Mouse (Mus musculus): ENCODE data around the gene Cenpx. TPM values are rescaled to one million over a fixed set of nuclear protein-coding genes. Genes with fewer than 3 reads are reported as not detected.

Cenpx gene
- polyA plus RNA-seq, 1 experiment from 2014 or later, result 106 TPM

DNA sequence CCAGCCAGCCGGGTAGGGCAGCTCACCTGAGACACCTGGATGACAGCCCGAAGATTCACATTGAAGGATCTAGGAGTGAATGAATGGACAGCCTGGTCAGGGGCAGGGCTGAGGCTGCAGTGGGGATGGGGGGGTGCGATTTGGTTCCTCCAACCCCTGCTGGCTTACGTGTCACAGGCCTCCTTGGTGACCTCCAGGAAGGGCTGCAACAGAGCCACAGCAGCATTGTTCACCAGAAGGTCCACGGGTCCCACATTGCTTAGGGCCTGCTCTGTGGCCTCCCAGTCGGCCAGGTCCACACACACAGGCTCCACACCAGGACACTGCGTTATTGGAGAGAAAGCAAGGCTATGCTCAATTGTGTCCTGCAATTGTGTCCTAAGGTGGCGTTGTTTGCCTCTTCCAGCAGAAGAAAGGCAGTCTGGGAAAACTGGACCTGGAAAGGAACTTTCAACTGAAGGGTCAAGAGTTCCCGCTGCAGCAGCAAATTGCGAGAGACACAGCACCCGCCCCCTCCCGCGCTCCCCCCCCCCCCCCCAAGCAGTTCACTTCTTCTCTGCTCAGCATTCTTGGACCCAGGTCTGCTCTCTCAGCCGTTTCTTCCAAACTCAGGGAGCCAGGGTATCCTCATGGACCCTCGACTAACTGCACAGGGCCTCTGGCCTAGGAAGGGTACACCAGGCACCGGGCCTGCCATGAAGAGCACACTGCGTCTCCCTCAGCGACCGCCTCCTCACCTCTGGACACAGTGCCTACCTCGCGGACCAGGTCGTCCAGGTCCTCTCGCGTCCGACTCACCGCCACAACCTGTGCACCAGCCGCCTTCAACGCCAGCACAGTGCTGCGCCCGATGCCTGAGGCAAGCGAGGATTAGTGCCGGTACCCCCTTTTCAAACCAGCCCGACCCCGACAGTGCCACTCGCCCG is 13.0 kb upstream of the Cenpx start:
- ATAC-seq (ENCODE audit: low FRiP score), result peak; percentile 47; the same call in 1 of the 2 replicates
- WGBS, result 16% methylated on average over 33 of the region's 36 CpGs

GRCm38 (mm10) chr11:120723509-120723908 is 10.0 kb upstream of the Cenpx start:
- no peak for ATAC-seq (ENCODE audit: low FRiP score)
- DNase-seq (ENCODE audit: low spot score), result no peak
- Histone ChIP-seq H3K9ac (no peak overlapping the region), H3K4me2 (replicated peaks) (no peak overlapping the region), H3K4me1 (replicated peaks; ENCODE audit: control insufficient read depth, insufficient read depth, low read length) (peaks cover 25% of the 10 kb centered on the region), H3K4me3 (replicated peaks; ENCODE audit: low read length) (no peak overlapping the region), H3K9me3 (ENCODE audit: control insufficient read depth, low read length) (no peaks in the 10 kb centered on the region), H3K36me3 (replicated peaks; ENCODE audit: control insufficient read depth, insufficient read depth) (peaks cover 21% of the 10 kb centered on the region), H3K27me3 (ENCODE audit: control insufficient read depth, insufficient read depth, low read length) (no peaks in the 10 kb centered on the region), H3K27ac (no peak overlapping the region)
- WGBS, result 80% methylated on average over 7 of the region's 7 CpGs

More for the DNA sequence above, 13.0 kb upstream of the Cenpx start:
- Histone ChIP-seq H3K4me1 (replicated peaks; ENCODE audit: control insufficient read depth, insufficient read depth, low read length) (peaks cover 20% of the 10 kb centered on the region), H3K36me3 (replicated peaks; ENCODE audit: control insufficient read depth, insufficient read depth) (peaks cover 15% of the 10 kb centered on the region), H3K9ac (peak overlapping the region; percentile 63), H3K4me2 (replicated peaks) (peak overlapping the region; percentile 87), H3K27ac (no peak overlapping the region), H3K9me3 (ENCODE audit: control insufficient read depth, low read length) (no peaks in the 10 kb centered on the region), H3K27me3 (ENCODE audit: control insufficient read depth, insufficient read depth, low read length) (no peaks in the 10 kb centered on the region), H3K4me3 (replicated peaks; ENCODE audit: low read length) (peak overlapping the region; percentile 43)
- no peak for DNase-seq (ENCODE audit: low spot score)

GRCm38 (mm10) chr11:120722761-120723382 is 9.3 kb upstream of the Cenpx start:
- Histone ChIP-seq H3K36me3 (replicated peaks; ENCODE audit: control insufficient read depth, insufficient read depth) (peaks cover 28% of the 10 kb centered on the region), H3K27ac (no peak overlapping the region), H3K4me3 (replicated peaks; ENCODE audit: low read length) (peak overlapping the region; percentile 87), H3K4me2 (replicated peaks) (peak overlapping the region; percentile 95), H3K4me1 (replicated peaks; ENCODE audit: control insufficient read depth, insufficient read depth, low read length) (peaks cover 25% of the 10 kb centered on the region), H3K9ac (peak overlapping the region; percentile 93), H3K27me3 (ENCODE audit: control insufficient read depth, insufficient read depth, low read length) (no peaks in the 10 kb centered on the region), H3K9me3 (ENCODE audit: control insufficient read depth, low read length) (no peaks in the 10 kb centered on the region)
- WGBS, result 84% methylated on average over 11 of the region's 11 CpGs
- ATAC-seq (ENCODE audit: low FRiP score), result no peak
- DNase-seq (ENCODE audit: low spot score), result no peak

DNA sequence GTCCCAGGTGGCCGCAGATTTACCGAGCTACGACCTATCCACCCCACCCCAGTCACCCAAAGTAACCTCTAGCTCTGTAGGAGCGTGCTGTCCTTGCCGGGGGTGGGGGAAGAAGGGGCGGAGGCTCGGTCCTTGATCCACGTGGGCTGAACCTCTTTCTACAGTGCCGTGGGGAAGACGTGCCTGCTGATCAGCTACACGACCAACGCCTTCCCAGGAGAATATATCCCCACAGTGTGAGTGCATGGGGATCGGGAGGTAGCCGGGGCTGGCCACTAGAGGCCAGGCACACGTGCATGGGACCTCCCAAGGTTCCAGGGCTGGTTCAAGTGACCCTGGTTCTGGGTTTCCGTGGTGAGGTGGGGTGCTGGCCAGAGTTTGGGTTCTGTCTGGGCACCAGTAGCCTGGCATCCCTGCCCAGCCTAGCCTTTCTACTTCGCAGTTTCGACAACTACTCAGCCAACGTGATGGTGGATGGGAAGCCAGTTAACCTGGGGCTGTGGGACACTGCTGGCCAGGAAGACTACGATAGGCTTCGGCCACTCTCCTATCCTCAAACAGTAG is 8.6 kb upstream of the Cenpx start:
- Histone ChIP-seq H3K9ac (peak overlapping the region; percentile 93), H3K4me3 (replicated peaks; ENCODE audit: low read length) (peak overlapping the region; percentile 87), H3K36me3 (replicated peaks; ENCODE audit: control insufficient read depth, insufficient read depth) (peaks cover 35% of the 10 kb centered on the region), H3K27ac (peak overlapping the region; percentile 71; the same call in 1 of the 2 replicates), H3K4me2 (replicated peaks) (peak overlapping the region; percentile 95), H3K4me1 (replicated peaks; ENCODE audit: control insufficient read depth, insufficient read depth, low read length) (peaks cover 25% of the 10 kb centered on the region), H3K27me3 (ENCODE audit: control insufficient read depth, insufficient read depth, low read length) (no peaks in the 10 kb centered on the region), H3K9me3 (ENCODE audit: control insufficient read depth, low read length) (no peaks in the 10 kb centered on the region)
- no peak for DNase-seq (ENCODE audit: low spot score)
- no peak for ATAC-seq (ENCODE audit: low FRiP score)
- WGBS, result 22% methylated on average over 21 of the region's 21 CpGs

- H3K9me3 ChIP-seq (ENCODE audit: control insufficient read depth, low read length), result no peaks in the 10 kb centered on the region
- peak within 1 kb of the TSS; percentile 93 for H3K9ac ChIP-seq
- peak within 1 kb of the TSS; percentile 95 for H3K4me2 ChIP-seq (replicated peaks)
- under 1% methylated on average over 88 of the region's 90 CpGs for WGBS
- H3K36me3 ChIP-seq (replicated peaks; ENCODE audit: control insufficient read depth, insufficient read depth), result peaks cover 40% of the 10 kb centered on the region
- H3K4me1 ChIP-seq (replicated peaks; ENCODE audit: control insufficient read depth, insufficient read depth, low read length), result peaks cover 20% of the 10 kb centered on the region
- peak within 1 kb of the TSS; percentile 87 for H3K4me3 ChIP-seq (replicated peaks; ENCODE audit: low read length)
- H3K27ac ChIP-seq, result peak within 1 kb of the TSS; percentile 71
- H3K27me3 ChIP-seq (ENCODE audit: control insufficient read depth, insufficient read depth, low read length), result no peaks in the 10 kb centered on the region
- ATAC-seq (ENCODE audit: low FRiP score) (peak; percentile 86), DNase-seq (ENCODE audit: low spot score) (peak; percentile 84)
Observed at GRCm38 (mm10) chr11:120721124-120722066, 7.9 kb upstream of the Cenpx start, which contains the start of gene Rac3. TSS of gene Rac3 (plus strand) at chr11:120721470.

DNA sequence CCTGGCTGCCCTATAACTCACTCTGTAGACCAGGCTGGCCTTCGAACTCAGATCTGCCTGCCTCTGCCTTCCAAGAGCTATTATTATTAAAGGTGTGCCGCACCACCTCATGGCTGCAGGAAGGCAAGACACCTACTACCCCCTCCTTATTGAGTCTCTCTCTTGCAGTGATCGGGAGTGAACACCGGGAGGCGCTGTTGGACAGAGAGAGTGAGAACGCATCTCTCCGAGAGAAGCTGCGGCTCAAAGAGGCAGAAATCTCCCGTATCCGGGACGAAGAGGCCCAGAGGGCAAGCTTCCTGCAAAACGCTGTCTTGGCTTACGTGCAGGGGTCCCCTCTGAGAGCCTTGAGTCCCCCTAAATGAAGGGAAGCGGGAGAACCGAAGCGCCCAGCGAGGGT is 6.9 kb upstream of the Cenpx start:
- Histone ChIP-seq H3K9ac (peak overlapping the region; percentile 93), H3K4me2 (replicated peaks) (peak overlapping the region; percentile 95), H3K27ac (peak overlapping the region; percentile 71; the same call in 1 of the 2 replicates), H3K36me3 (replicated peaks; ENCODE audit: control insufficient read depth, insufficient read depth) (peaks cover 39% of the 10 kb centered on the region), H3K4me3 (replicated peaks; ENCODE audit: low read length) (peak overlapping the region; percentile 87), H3K4me1 (replicated peaks; ENCODE audit: control insufficient read depth, insufficient read depth, low read length) (peaks cover 16% of the 10 kb centered on the region), H3K27me3 (ENCODE audit: control insufficient read depth, insufficient read depth, low read length) (no peaks in the 10 kb centered on the region), H3K9me3 (ENCODE audit: control insufficient read depth, low read length) (no peaks in the 10 kb centered on the region)
- peak; percentile 19; the same call in 1 of the 2 replicates for ATAC-seq (ENCODE audit: low FRiP score)
- DNase-seq (ENCODE audit: low spot score), result peak; percentile 90
- 10% methylated on average over 17 of the region's 17 CpGs for WGBS

DNA sequence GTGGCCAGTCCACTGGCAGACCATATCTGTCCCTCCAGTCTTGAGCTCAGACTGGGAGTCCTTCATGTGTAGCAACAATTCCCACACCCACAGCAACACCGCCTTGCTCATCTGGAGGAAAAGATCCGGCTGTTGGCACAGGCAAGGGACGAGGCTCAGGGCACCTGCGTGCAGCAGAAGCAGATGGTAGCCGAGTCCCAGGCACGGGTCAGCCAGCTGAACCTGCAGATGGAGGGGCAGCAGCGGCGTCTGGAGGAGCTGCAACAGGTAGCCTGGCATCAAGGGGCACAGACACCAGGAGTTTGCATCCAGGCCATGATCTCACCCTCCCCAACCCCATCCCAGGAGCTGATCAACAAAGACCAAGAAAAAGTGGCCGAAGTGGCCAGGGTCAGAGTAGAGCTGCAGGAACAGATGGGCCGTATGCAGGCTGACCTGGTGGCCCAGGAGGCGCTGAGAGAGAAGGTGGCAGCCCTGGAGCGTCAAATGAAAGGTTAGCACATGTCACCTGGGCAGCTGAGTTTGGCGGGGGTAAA is 6.4 kb upstream of the Cenpx start:
- DNase-seq (ENCODE audit: low spot score), result no peak
- H3K9me3 ChIP-seq (ENCODE audit: control insufficient read depth, low read length), result no peaks in the 10 kb centered on the region
- H3K4me3 ChIP-seq (replicated peaks; ENCODE audit: low read length), result no peak overlapping the region
- H3K4me1 ChIP-seq (replicated peaks; ENCODE audit: control insufficient read depth, insufficient read depth, low read length), result peaks cover 16% of the 10 kb centered on the region
- H3K36me3 ChIP-seq (replicated peaks; ENCODE audit: control insufficient read depth, insufficient read depth), result peaks cover 35% of the 10 kb centered on the region
- 86% methylated on average over 13 of the region's 13 CpGs for WGBS
- no peak overlapping the region for H3K9ac ChIP-seq
- no peak overlapping the region for H3K4me2 ChIP-seq (replicated peaks)
- no peak for ATAC-seq (ENCODE audit: low FRiP score)
- no peak overlapping the region for H3K27ac ChIP-seq
- H3K27me3 ChIP-seq (ENCODE audit: control insufficient read depth, insufficient read depth, low read length), result no peaks in the 10 kb centered on the region

GRCm38 (mm10) chr11:120719242-120719641 is 5.7 kb upstream of the Cenpx start:
- Histone ChIP-seq H3K4me1 (replicated peaks; ENCODE audit: control insufficient read depth, insufficient read depth, low read length) (peaks cover 22% of the 10 kb centered on the region), H3K9ac (no peak overlapping the region), H3K4me3 (replicated peaks; ENCODE audit: low read length) (no peak overlapping the region), H3K9me3 (ENCODE audit: control insufficient read depth, low read length) (no peaks in the 10 kb centered on the region), H3K27ac (no peak overlapping the region), H3K36me3 (replicated peaks; ENCODE audit: control insufficient read depth, insufficient read depth) (peaks cover 35% of the 10 kb centered on the region), H3K4me2 (replicated peaks) (no peak overlapping the region), H3K27me3 (ENCODE audit: control insufficient read depth, insufficient read depth, low read length) (no peaks in the 10 kb centered on the region)
- DNase-seq (ENCODE audit: low spot score), result no peak
- ATAC-seq (ENCODE audit: low FRiP score), result no peak
- WGBS, result 88% methylated on average over 9 of the region's 9 CpGs

Data from hindbrain, embryonic 14.5 days (tissue).